Mouse (Mus musculus) kidney, adult 8-10 months (tissue): ENCODE results near the gene Efcc1.

Source experiments
- DNase-seq, 2 experiments: peaks; one replicate each; pipeline ENCODE4 v3.0.0; 2022

Gene Efcc1

GRCm38 (mm10) chr6:87730591-87731462 lies at the start of gene Efcc1:
TSS of gene Efcc1 (plus strand) at chr6:87730869.
- DNase-seq: peak; percentile 18 to 36

GRCm38 (mm10) chr6:87695947-87696346 lies 34.7 kb upstream of the Efcc1 start:
- DNase-seq: no peak

- no peak for DNase-seq
These were observed 34.1 kb upstream of the Efcc1 start for GRCm38 (mm10) chr6:87696544-87696943.

- DNase-seq: no peak
These were observed 24.4 kb upstream of the Efcc1 start for GRCm38 (mm10) chr6:87706246-87706645.

GRCm38 (mm10) chr6:87712311-87712710 lies 18.4 kb upstream of the Efcc1 start:
- DNase-seq: no peak

- DNase-seq: no peak
These were observed 16.6 kb upstream of the Efcc1 start for GRCm38 (mm10) chr6:87714091-87714490.

GRCm38 (mm10) chr6:87722631-87723030 lies 8.0 kb upstream of the Efcc1 start:
- peak in 1 of 2 experiments; percentile 20 for DNase-seq

- DNase-seq: no peak
These were observed 5.3 kb upstream of the Efcc1 start for GRCm38 (mm10) chr6:87725267-87725912.

GRCm38 (mm10) chr6:87728102-87728501 lies 2.6 kb upstream of the Efcc1 start:
- DNase-seq: no peak

GRCm38 (mm10) chr6:87730141-87730540 lies 528 bp upstream of the Efcc1 start:
- DNase-seq: no peak

- no peak for DNase-seq
These were observed 910 bp downstream of the Efcc1 start for GRCm38 (mm10) chr6:87731463-87732095.

- DNase-seq: no peak
These were observed 1.7 kb downstream of the Efcc1 start for GRCm38 (mm10) chr6:87732151-87733011.

GRCm38 (mm10) chr6:87733131-87733930 lies 2.7 kb downstream of the Efcc1 start:
- peak in 1 of 2 experiments; percentile 26 for DNase-seq

- DNase-seq: peak; percentile 11 to 31
These were observed 3.5 kb downstream of the Efcc1 start for GRCm38 (mm10) chr6:87734136-87734535.

- DNase-seq: no peak
These were observed 6.3 kb downstream of the Efcc1 start for GRCm38 (mm10) chr6:87736923-87737322.

- no peak for DNase-seq
These were observed 7.4 kb downstream of the Efcc1 start for GRCm38 (mm10) chr6:87737921-87738626.

GRCm38 (mm10) chr6:87739898-87740297 lies 9.2 kb downstream of the Efcc1 start:
- no peak for DNase-seq

GRCm38 (mm10) chr6:87740496-87740895 lies 9.8 kb downstream of the Efcc1 start:
- DNase-seq: no peak

GRCm38 (mm10) chr6:87741978-87742377 lies 11.3 kb downstream of the Efcc1 start:
- DNase-seq: no peak

GRCm38 (mm10) chr6:87742804-87743203 lies 12.1 kb downstream of the Efcc1 start:
- no peak for DNase-seq

- DNase-seq: no peak
These were observed 12.6 kb downstream of the Efcc1 start for GRCm38 (mm10) chr6:87743281-87743680.
